Mouse (Mus musculus) G1E (cell line): ENCODE measurements at regions not wholly inside any gene's neighbourhood (a gene's known extent, or its start where the extent isn't known, plus 50 kb on each side); places are given as distances from the start of the nearest gene placed in this dataset.

ENCODE experiments used
- ATAC-seq: 2 replicates; pipeline ENCODE4 v1.8.0; 2016; ENCODE audit warnings: mild to moderate bottlenecking; ENCODE audit not compliant: insufficient number of reproducible peaks, poor library complexity, low FRiP score, severe bottlenecking; ENCODE audit errors: extremely low read depth
- DNase-seq: peaks from one replicate; pipeline ENCODE4 v3.0.0; 2012; ENCODE audit warnings: low spot score
- H3K27me3 ChIP-seq: 2 replicates; pipeline ENCODE4 v1.6.1; 2012; ENCODE audit warnings: mild to moderate bottlenecking, low read length, inconsistent platforms; ENCODE audit not compliant: insufficient read depth
- H3K36me3 ChIP-seq: replicated peaks from 2 replicates; pipeline ENCODE3; 2012; ENCODE audit warnings: mild to moderate bottlenecking, inconsistent platforms
- H3K4me1 ChIP-seq: 2 replicates; pipeline ENCODE4 v1.6.1; 2012; ENCODE audit warnings: low read depth, low read length, inconsistent platforms, mixed read lengths; ENCODE audit not compliant: insufficient read depth
- H3K4me3 ChIP-seq: 2 replicates; pipeline ENCODE4 v1.5.1; 2012; ENCODE audit warnings: low read depth, mild to moderate bottlenecking, inconsistent platforms, low read length, moderate library complexity, mixed read lengths
- H3K9me3 ChIP-seq: replicated peaks from 2 replicates; pipeline ENCODE4 v1.6.1; 2012; ENCODE audit warnings: inconsistent platforms
- CTCF ChIP-seq: IDR thresholded peaks from 2 replicates; pipeline ENCODE4 v1.5.1; 2012; ENCODE audit warnings: low read depth, low read length, inconsistent platforms, mixed read lengths
- GATA1 ChIP-seq: IDR thresholded peaks from 2 replicates; pipeline ENCODE4 v1.6.1; 2012; ENCODE audit warnings: borderline replicate concordance, low read length, inconsistent platforms, mixed read lengths
- GATA2 ChIP-seq: IDR thresholded peaks from 2 replicates; pipeline ENCODE4 v1.6.1; 2012; ENCODE audit warnings: low read depth, low read length, inconsistent platforms, borderline replicate concordance
- POLR2AphosphoS5 ChIP-seq: IDR thresholded peaks from 2 replicates; pipeline ENCODE4 v1.6.1; 2012; ENCODE audit warnings: low read depth, low read length, inconsistent platforms; ENCODE audit not compliant: insufficient replicate concordance
- TAL1 ChIP-seq: conservative IDR thresholded peaks from 2 replicates; pipeline ENCODE4 v1.6.1; 2012; ENCODE audit warnings: low read depth, low read length, inconsistent platforms, mixed read lengths

DNA sequence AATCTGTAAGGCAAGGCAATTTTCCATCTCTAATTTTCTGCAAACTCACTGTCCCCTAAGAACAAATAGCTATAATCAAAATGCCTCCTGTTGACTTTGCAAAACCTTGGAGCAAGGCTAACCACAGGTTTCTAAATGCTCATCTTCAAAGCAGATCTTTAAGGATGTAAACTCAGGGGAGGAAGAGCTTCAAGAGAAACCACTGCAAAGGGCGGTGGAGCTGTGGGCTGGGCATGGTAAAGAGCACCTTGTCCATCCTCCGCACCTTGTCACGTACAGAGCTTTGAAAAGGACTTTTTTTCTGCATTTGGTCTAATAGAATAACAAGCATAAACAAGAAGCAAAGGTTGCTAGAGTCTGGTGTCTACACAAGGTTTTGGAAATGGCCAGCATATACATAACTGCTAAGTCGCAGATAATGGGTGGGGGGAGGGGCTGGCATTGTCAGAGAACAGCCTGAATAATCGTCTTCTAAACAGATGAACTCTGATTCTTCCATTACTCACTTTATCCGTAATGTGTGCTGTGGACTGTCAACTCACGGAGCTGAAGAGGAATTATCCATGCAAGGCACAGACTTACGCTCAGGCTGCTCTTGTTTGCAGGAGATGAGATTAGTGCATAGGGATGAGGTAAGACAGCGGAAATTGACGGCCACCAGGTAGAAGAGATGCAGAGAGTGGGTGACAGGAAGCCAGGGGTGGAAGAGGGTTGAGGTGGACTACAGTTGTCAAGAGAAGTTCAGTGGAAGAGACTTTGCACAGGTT, 116.4 kb downstream of the Tsen15 start:
- TF ChIP-seq POLR2AphosphoS5, result no peak
- TF ChIP-seq CTCF, result no peak
- TF ChIP-seq GATA1, result no peak
- Histone ChIP-seq H3K4me3 (peak overlapping the region; percentile 30; the same call in 1 of the 2 replicates), H3K4me1 (no peaks in the 10 kb centered on the region), H3K9me3 (peaks cover 32% of the 10 kb centered on the region), H3K27me3 (peaks cover 2% of the 10 kb centered on the region; the same call in 1 of the 2 replicates), H3K36me3 (no peaks in the 10 kb centered on the region)
- ATAC-seq, result no peak
- DNase-seq, result no peak

DNA sequence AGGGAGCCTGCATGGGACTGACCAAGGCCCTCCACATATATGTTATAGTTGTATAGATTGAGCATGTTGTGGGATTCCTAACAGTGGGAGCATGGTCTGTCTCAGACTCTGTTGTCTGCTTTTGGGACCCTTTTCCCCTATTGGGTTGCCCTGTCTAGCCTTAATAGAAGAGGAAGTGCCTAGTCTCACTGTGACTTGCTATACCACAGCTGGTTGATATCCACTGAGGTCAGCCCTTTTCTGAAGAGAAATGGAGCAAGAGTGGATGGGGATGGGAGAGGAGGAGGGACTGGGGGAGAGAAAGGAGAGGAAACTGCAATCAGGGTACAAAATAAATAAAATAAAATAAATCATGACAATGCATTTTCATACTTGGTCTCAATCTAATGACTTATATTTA, 120.1 kb downstream of the Tsen15 start:
- no peaks in the 10 kb centered on the region for H3K4me1 ChIP-seq
- H3K36me3 ChIP-seq, result no peaks in the 10 kb centered on the region
- no peak overlapping the region for H3K4me3 ChIP-seq
- ATAC-seq, result no peak
- H3K27me3 ChIP-seq, result peaks cover 2% of the 10 kb centered on the region; the same call in 1 of the 2 replicates
- TF ChIP-seq CTCF (no peak), TAL1 (no peak), POLR2AphosphoS5 (no peak), GATA1 (no peak), GATA2 (no peak)
- DNase-seq, result no peak
- peaks cover 32% of the 10 kb centered on the region for H3K9me3 ChIP-seq

DNA sequence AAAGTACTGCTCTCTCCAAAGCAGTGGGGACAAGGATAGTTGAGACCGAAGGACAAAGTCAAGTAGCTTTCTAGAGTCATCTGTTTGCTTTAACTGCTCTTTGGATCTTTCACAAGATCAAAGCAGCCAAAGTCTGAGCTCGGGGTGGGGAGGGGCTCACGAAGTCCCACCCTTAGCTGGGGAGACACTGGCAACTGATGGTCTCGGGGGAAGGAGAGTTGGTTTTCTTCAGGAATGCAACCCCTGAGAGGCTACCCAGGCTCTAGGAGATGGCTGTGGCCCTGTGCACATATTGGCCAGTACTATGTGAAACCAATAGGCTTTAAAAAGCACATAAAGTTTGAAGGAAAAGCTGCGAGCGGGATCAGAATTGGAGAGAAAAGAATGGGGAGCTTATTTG, 121.5 kb downstream of the Tsen15 start:
- no peak for ATAC-seq
- H3K4me1 ChIP-seq, result no peaks in the 10 kb centered on the region

DNA sequence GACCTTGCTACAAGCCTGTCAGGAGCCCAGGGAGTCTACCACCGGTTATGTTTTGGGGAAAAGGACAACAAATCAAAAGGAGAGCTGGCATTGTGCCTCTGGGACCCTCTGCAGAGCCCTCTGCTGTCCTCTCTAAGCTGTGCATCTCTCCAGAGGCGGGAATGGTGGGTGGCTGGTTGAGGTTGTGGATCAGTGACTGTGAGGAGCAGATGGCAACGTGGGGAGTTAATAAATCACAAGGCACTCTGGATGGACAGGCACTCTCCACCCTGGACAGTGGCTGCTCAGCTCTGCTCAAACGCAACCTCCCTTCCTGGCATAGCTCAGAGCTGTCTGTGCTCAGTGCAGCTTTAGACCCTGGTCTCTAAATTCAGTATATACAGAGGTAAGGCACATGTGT, 125.0 kb downstream of the Tsen15 start:
- no peaks in the 10 kb centered on the region for H3K27me3 ChIP-seq
- no peak overlapping the region for H3K4me3 ChIP-seq
- H3K4me1 ChIP-seq, result no peaks in the 10 kb centered on the region
- TF ChIP-seq TAL1 (no peak), GATA2 (no peak), CTCF (no peak), POLR2AphosphoS5 (no peak), GATA1 (no peak)
- no peak for ATAC-seq
- DNase-seq, result no peak
- H3K9me3 ChIP-seq, result peaks cover 46% of the 10 kb centered on the region
- H3K36me3 ChIP-seq, result no peaks in the 10 kb centered on the region

More for the DNA sequence above, 121.5 kb downstream of the Tsen15 start:
- TF ChIP-seq GATA2, result no peak
- TF ChIP-seq TAL1, result no peak
- TF ChIP-seq GATA1, result no peak
- TF ChIP-seq CTCF, result no peak
- TF ChIP-seq POLR2AphosphoS5, result no peak
- peaks cover 2% of the 10 kb centered on the region; the same call in 1 of the 2 replicates for H3K27me3 ChIP-seq
- DNase-seq, result no peak
- H3K9me3 ChIP-seq, result peaks cover 37% of the 10 kb centered on the region
- no peaks in the 10 kb centered on the region for H3K36me3 ChIP-seq
- no peak overlapping the region for H3K4me3 ChIP-seq

DNA sequence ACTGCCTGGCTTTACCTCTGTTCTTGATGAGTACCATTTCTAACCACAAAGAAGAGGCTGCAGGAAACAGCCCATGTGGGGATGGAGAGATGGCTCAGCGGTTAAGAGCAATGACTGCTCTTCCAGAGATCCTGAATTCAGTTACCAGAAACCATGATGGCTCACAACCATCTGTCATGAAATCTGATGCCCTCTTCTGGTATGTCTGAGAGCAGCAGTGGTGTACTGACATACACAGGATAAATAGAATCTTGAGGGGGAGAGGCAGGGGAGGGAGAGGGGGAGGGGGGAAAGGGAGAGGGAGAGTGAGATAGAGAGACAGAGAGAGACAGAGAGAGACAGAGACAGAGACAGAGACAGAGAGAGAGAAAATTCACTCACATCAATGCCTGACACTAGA, 125.5 kb downstream of the Tsen15 start:
- H3K27me3 ChIP-seq, result no peaks in the 10 kb centered on the region
- H3K9me3 ChIP-seq, result peaks cover 49% of the 10 kb centered on the region
- TF ChIP-seq CTCF (no peak), POLR2AphosphoS5 (no peak), GATA1 (no peak), TAL1 (no peak), GATA2 (no peak)
- no peaks in the 10 kb centered on the region for H3K36me3 ChIP-seq
- DNase-seq (no peak), ATAC-seq (no peak)
- H3K4me1 ChIP-seq, result no peaks in the 10 kb centered on the region
- H3K4me3 ChIP-seq, result no peak overlapping the region

DNA sequence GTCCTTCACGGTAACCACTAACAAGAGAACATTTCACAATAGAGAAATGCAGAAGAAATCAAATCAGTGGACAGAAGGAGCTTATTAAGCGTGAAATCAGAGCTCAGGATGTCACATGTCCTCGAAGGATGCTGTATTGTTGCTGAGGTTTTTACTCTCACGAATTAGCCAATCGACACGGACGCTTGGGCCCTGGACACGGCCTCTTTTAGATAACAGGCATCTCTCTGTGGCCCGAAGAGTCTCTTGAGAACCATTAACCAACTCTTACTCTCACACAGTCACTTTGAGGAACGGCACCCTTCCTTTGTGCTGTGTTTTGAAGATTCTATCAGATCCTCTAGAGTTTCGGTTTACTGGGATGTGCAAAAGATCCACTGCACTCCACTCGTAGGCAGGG, 128.2 kb downstream of the Tsen15 start:
- Histone ChIP-seq H3K4me1 (no peaks in the 10 kb centered on the region), H3K27me3 (no peaks in the 10 kb centered on the region), H3K9me3 (peaks cover 52% of the 10 kb centered on the region), H3K4me3 (no peak overlapping the region), H3K36me3 (no peaks in the 10 kb centered on the region)
- ATAC-seq (no peak), DNase-seq (no peak)
- TF ChIP-seq POLR2AphosphoS5, result no peak
- no peak for TF ChIP-seq GATA2
- no peak for TF ChIP-seq CTCF
- TF ChIP-seq GATA1, result no peak
- TF ChIP-seq TAL1, result no peak
